Mouse (Mus musculus) kidney, postnatal 0 days (tissue): ENCODE data around the gene Foxo4. TPM values are rescaled to one million over a fixed set of nuclear protein-coding genes. Genes with fewer than 3 reads are reported as not detected.

Experiments used
- ATAC-seq: fragments of 200-750 bp; cut with Nextera tagmentation; replicated peaks from 2 replicates; pipeline ENCODE4 v1.8.0; 2017; ENCODE audit warnings: low read depth, moderate number of reproducible peaks, moderate TSS enrichment, moderate library complexity; ENCODE audit not compliant: low FRiP score
- DNase-seq: peaks from one replicate; pipeline ENCODE4 v3.0.0-alpha.2; 2016; ENCODE audit warnings: low spot score
- H3K27ac ChIP-seq: fragments of 300-500 bp; sonication (generic); 2 replicates; pipeline ENCODE4 v1.5.1; 2014; ENCODE audit warnings: mild to moderate bottlenecking
- H3K27me3 ChIP-seq: fragments of 300-500 bp; sonication (generic); 2 replicates; pipeline ENCODE4 v1.6.1; 2014; ENCODE audit warnings: low read length, mixed read lengths; ENCODE audit not compliant: insufficient read depth
- H3K36me3 ChIP-seq: fragments of 300-500 bp; sonication (generic); 2 replicates; pipeline ENCODE4 v1.6.1; 2014; ENCODE audit warnings: low read length, mixed read lengths; ENCODE audit not compliant: insufficient read depth
- H3K4me1 ChIP-seq: fragments of 300-500 bp; sonication (generic); replicated peaks from 2 replicates; pipeline ENCODE4 v1.6.1; 2014; ENCODE audit warnings: antibody characterized with exemption, low read length, mixed read lengths; ENCODE audit not compliant: insufficient read depth
- H3K4me2 ChIP-seq: fragments of 300-500 bp; sonication (generic); 2 replicates; pipeline ENCODE4 v1.6.1; 2014; ENCODE audit warnings: mild to moderate bottlenecking, low read length, moderate library complexity, mixed read lengths
- H3K4me3 ChIP-seq: fragments of 300-500 bp; sonication (generic); replicated peaks from 2 replicates; pipeline ENCODE4 v1.5.1; 2014; ENCODE audit warnings: low read depth, low read length
- H3K9ac ChIP-seq: fragments of 300-500 bp; sonication (generic); 2 replicates; pipeline ENCODE4 v1.6.1; 2014; ENCODE audit warnings: low read depth, low read length
- H3K9me3 ChIP-seq: fragments of 300-500 bp; sonication (generic); replicated peaks from 2 replicates; pipeline ENCODE4 v1.6.1; 2016; ENCODE audit warnings: low read length, inconsistent platforms, mixed read lengths
- CTCF ChIP-seq: IDR thresholded peaks from 2 replicates; pipeline ENCODE4 v1.5.1; 2016; ENCODE audit warnings: antibody characterized with exemption, low read depth, mild to moderate bottlenecking, moderate library complexity
- WGBS: fragments of 180-500 bp; shearing (Covaris S2); extraction: QIAGEN DNeasy Blood & Tissue Kit; methylation state at CpG from one replicate; pipeline ENCODE4 v1.1.7; 2014; 5-methylcytosine and 5-hydroxymethylcytosine counted together
- polyA plus RNA-seq: library from polyadenylated mRNA; unstranded; fragments of >200 nt; fragmentation: Nextera tagmentation; extraction: Ambion mirVana; gene quantifications from 2 replicates; pipeline ENCODE4 v1.2.1, GENCODE M21; 2015

Foxo4 gene
- polyA plus RNA-seq, 1 experiment from 2014 or later, result 2.8 TPM

DNA sequence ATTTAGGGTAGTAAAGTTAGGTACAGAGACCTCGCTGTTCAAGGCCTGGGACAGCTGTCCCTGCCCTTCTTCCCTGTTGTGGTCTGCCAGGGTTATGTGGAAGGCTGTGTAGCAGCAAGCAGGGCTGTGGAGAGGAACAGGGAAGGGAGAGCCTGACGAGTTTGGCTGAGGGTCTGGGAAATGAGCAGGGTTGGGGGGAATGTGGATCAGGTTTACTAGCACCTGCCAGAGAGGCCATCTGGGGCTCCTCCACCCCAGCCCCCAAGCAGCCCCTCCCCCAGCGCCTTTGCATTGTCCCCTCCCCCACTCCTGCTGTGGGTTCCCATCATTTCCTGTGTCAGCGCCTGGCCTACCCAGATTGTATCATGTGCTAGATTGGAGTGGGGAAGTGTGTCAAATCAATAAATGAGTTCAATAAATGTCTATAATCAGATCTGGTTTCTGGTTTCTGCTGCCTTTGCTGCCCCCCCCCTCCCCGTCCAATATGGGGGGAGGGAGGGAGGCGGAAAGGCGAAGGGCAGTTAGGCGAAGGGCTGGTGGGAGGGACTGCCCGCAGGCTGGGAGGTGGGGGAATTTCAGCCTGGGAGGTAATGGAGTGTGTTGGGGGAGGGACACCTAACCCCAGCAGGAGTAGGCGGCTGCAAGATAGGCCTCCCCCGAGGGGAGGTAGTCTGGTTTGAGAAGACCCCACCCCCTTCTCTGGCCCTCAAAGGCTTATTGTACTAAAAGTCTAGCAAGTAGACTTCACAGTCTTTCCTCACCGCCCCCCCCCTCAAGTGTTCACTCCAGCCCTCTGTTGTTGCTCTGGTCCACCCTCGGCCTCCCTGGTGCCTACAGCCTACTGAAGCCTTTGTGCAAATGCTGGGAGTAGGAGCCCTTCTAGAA is 6.4 kb downstream of the Foxo4 start:
- H3K9ac ChIP-seq, result no peak overlapping the region
- H3K9me3 ChIP-seq, result no peaks in the 10 kb centered on the region
- WGBS, result 31% methylated on average over 12 of the region's 13 CpGs
- 0 out of 2 replicates have a peak, but pooled peaks cover 9% of the 10 kb centered on the region for H3K4me1 ChIP-seq
- H3K27me3 ChIP-seq, result no peaks in the 10 kb centered on the region
- peak; percentile 79 for ATAC-seq
- no peak overlapping the region for H3K4me3 ChIP-seq
- TF ChIP-seq CTCF, result no peak
- peak; percentile 70 for DNase-seq
- H3K4me2 ChIP-seq, result no peak overlapping the region
- H3K27ac ChIP-seq, result peak overlapping the region; percentile 54
- H3K36me3 ChIP-seq, result no peaks in the 10 kb centered on the region

DNA sequence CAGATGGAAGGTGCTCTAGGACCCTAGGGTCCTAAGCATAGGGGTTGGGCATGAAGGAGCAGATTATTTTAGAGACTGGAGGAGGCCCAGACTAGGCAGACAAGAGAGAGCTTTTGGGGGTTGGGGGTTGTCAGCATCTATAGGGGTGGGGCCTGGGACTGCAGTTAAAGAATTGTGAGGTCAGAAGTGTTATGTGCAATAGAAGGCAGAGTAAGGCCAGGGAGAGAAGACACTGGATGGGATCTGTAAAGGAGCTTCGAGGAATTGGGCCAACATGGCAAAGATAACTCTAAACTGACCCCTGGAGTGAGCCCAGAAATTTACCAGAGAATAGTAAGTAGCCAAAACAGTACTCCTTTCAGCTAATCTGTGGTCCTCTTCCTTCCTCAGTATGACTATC is 9.6 kb downstream of the Foxo4 start, which contains the start of gene Gm614:
Gene Gm614, minus strand, starts transcription at position 101 of the 400 bp plus-strand sequence.
- 62% methylated on average over 1 of the region's 1 CpGs for WGBS
- Histone ChIP-seq H3K9me3 (no peaks in the 10 kb centered on the region), H3K4me2 (no peak within 1 kb of the TSS), H3K27ac (no peak within 1 kb of the TSS), H3K4me3 (no peak within 1 kb of the TSS), H3K4me1 (0 out of 2 replicates have a peak, but pooled peaks cover 9% of the 10 kb centered on the region), H3K36me3 (no peaks in the 10 kb centered on the region), H3K9ac (no peak within 1 kb of the TSS), H3K27me3 (no peaks in the 10 kb centered on the region)
- TF ChIP-seq CTCF, result no peak
- no peak for ATAC-seq
- no peak for DNase-seq

DNA sequence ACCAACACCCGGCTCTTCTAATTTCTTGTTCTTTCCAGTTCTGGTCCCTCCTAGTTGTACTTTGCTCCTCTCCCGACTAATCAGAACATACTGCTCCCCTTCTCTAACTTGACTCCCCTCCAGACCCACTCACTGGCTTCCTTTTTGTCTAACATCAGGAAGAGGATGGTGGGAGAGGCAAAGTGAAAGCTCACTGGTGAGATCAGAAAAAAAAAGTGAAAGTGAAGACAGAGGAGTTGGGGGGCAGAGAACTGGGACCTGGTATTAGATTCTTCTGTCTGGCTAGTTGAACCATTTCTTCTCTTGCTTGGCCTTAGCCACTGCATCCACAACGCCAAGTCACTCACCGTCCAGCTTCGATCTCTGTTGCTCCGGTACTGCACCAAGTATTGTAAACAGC is 12.3 kb downstream of the Foxo4 start:
- no peak for ATAC-seq
- Histone ChIP-seq H3K4me2 (no peak overlapping the region), H3K36me3 (no peaks in the 10 kb centered on the region), H3K27ac (no peak overlapping the region), H3K4me1 (0 out of 2 replicates have a peak, but pooled peaks cover 2% of the 10 kb centered on the region), H3K9me3 (no peaks in the 10 kb centered on the region), H3K4me3 (no peak overlapping the region), H3K9ac (no peak overlapping the region), H3K27me3 (no peaks in the 10 kb centered on the region)
- WGBS, result 91% methylated on average over 6 of the region's 6 CpGs
- TF ChIP-seq CTCF, result no peak
- no peak for DNase-seq

DNA sequence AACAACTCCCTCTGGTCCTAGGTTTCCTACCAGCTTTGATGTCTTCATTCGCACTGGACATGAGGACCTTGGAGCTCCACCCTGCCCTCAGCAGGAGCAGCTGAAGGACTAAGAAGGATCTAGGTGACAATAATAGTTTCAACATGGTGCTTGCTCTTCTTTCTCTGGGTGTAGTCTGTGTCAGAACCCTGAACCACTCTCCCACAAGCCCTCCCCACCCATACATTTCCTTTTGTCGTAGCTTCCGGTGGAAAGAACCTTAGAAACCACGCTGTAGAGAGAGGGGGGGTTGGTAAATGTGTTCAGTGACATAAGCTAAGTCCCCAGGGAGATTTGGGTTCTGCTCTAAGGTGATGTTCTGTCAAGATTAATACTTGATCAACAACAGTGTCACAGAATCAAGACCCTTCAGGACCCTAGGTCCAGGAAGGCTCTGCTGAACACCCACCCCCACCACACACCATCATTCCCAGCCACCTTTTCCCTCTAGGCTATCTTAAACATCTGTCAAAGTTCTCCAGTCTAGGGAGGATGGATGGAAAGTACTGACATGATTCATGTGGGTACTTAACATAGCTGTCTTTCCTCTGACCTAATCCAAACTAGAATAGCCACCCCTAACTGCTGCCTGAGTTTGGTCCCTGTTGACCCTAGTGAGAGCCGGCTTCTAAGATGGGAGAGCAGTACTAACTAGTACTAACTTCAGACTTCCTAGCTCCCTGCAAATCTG is 13.9 kb downstream of the Foxo4 start, which contains the start of gene Il2rg:
Gene Il2rg, minus strand, starts transcription at position 231 of the 730 bp plus-strand sequence.
- H3K9me3 ChIP-seq, result no peaks in the 10 kb centered on the region
- H3K27me3 ChIP-seq, result no peaks in the 10 kb centered on the region
- ATAC-seq (no peak), DNase-seq (peak; percentile 16)
- no peak within 1 kb of the TSS for H3K9ac ChIP-seq
- 0 out of 2 replicates have a peak, but pooled peaks cover 2% of the 10 kb centered on the region for H3K4me1 ChIP-seq
- no peak for TF ChIP-seq CTCF
- H3K4me3 ChIP-seq, result no peak within 1 kb of the TSS
- WGBS, result 64% methylated on average over 5 of the region's 5 CpGs
- H3K36me3 ChIP-seq, result no peaks in the 10 kb centered on the region
- H3K4me2 ChIP-seq, result peak within 1 kb of the TSS; percentile 18
- no peak within 1 kb of the TSS for H3K27ac ChIP-seq

GRCm38 (mm10) chrX:101268755-101269124 is 14.4 kb downstream of the Foxo4 start, which contains the start of gene Gm20489:
Gene Gm20489, minus strand, starts transcription at chrX:101269023.
- ATAC-seq, result no peak
- no peak within 1 kb of the TSS for H3K27ac ChIP-seq
- 42% methylated on average over 3 of the region's 3 CpGs for WGBS
- peak within 1 kb of the TSS; percentile 18 for H3K4me2 ChIP-seq
- no peak for TF ChIP-seq CTCF
- H3K9ac ChIP-seq, result no peak within 1 kb of the TSS
- H3K4me3 ChIP-seq, result no peak within 1 kb of the TSS
- no peaks in the 10 kb centered on the region for H3K27me3 ChIP-seq
- H3K9me3 ChIP-seq, result no peaks in the 10 kb centered on the region
- 0 out of 2 replicates have a peak, but pooled peaks cover 2% of the 10 kb centered on the region for H3K4me1 ChIP-seq
- no peaks in the 10 kb centered on the region for H3K36me3 ChIP-seq
- DNase-seq, result no peak

GRCm38 (mm10) chrX:101273410-101273809 is 19.1 kb downstream of the Foxo4 start:
- TF ChIP-seq CTCF, result no peak
- no peak overlapping the region for H3K27ac ChIP-seq

More at GRCm38 (mm10) chrX:101273410-101273809, 19.1 kb downstream of the Foxo4 start:
- no peaks in the 10 kb centered on the region for H3K4me1 ChIP-seq
- no peaks in the 10 kb centered on the region for H3K36me3 ChIP-seq
- ATAC-seq (no peak), DNase-seq (no peak)
- peak overlapping the region; percentile 54 for H3K4me3 ChIP-seq
- no peaks in the 10 kb centered on the region for H3K9me3 ChIP-seq
- no peak overlapping the region for H3K9ac ChIP-seq
- WGBS, result 28% methylated on average over 6 of the region's 6 CpGs
- H3K27me3 ChIP-seq, result no peaks in the 10 kb centered on the region
- H3K4me2 ChIP-seq, result peak overlapping the region; percentile 54; the same call in 1 of the 2 replicates
